Mouse (Mus musculus) heart, embryonic 13.5 days (tissue): ENCODE results near the gene Plin4. TPM values are rescaled to one million over a fixed set of nuclear protein-coding genes. Genes with fewer than 3 reads are reported as not detected.

ENCODE experiments used
- ATAC-seq: fragments of 200-750 bp; cut with Nextera tagmentation; 2 replicates; pipeline ENCODE4 v1.8.0; 2017; ENCODE audit warnings: moderate TSS enrichment; ENCODE audit not compliant: insufficient number of reproducible peaks, low FRiP score, low TSS enrichment; ENCODE audit errors: extremely low read depth
- H3K27ac ChIP-seq: fragments of 300-500 bp; sonication (generic); replicated peaks from 2 replicates; pipeline ENCODE4 v1.5.1; 2015; ENCODE audit warnings: moderate library complexity, mild to moderate bottlenecking, inconsistent platforms
- H3K27me3 ChIP-seq: fragments of 300-500 bp; sonication (generic); replicated peaks from 2 replicates; pipeline ENCODE4 v1.6.1; 2015; ENCODE audit warnings: mild to moderate bottlenecking, inconsistent platforms
- H3K36me3 ChIP-seq: fragments of 300-500 bp; sonication (generic); 2 replicates; pipeline ENCODE4 v1.6.1; 2015; ENCODE audit warnings: mild to moderate bottlenecking, inconsistent platforms
- H3K4me1 ChIP-seq: fragments of 300-500 bp; sonication (generic); 2 replicates; pipeline ENCODE4 v1.6.1; 2015; ENCODE audit warnings: inconsistent platforms
- H3K4me2 ChIP-seq: fragments of 300-500 bp; sonication (generic); 2 replicates; pipeline ENCODE4 v1.6.1; 2015; ENCODE audit warnings: inconsistent platforms, mild to moderate bottlenecking, moderate library complexity
- H3K4me3 ChIP-seq: fragments of 300-500 bp; sonication (generic); 2 replicates; pipeline ENCODE4 v1.5.1; 2015; ENCODE audit warnings: moderate library complexity, mild to moderate bottlenecking, inconsistent platforms
- H3K9ac ChIP-seq: fragments of 300-500 bp; sonication (generic); 2 replicates; pipeline ENCODE4 v1.6.1; 2015; ENCODE audit warnings: inconsistent platforms, mild to moderate bottlenecking, moderate library complexity
- H3K9me3 ChIP-seq: fragments of 300-500 bp; sonication (generic); 2 replicates; pipeline ENCODE4 v1.6.1; 2016; ENCODE audit warnings: inconsistent platforms
- WGBS: fragments of 180-500 bp; shearing (Covaris S2); methylation state at CpG from one replicate; pipeline ENCODE4 v1.1.7; 2015; ENCODE audit warnings: mixed read lengths; 5-methylcytosine and 5-hydroxymethylcytosine counted together
- polyA plus RNA-seq: library from polyadenylated mRNA; unstranded; fragments of >200 nt; fragmentation: Nextera tagmentation; extraction: Ambion mirVana; gene quantifications from 2 replicates; pipeline ENCODE4 v1.2.1, GENCODE M21; 2015

The Plin4 gene
- polyA plus RNA-seq, 1 experiment from 2014 or later, result 0.07 TPM

DNA sequence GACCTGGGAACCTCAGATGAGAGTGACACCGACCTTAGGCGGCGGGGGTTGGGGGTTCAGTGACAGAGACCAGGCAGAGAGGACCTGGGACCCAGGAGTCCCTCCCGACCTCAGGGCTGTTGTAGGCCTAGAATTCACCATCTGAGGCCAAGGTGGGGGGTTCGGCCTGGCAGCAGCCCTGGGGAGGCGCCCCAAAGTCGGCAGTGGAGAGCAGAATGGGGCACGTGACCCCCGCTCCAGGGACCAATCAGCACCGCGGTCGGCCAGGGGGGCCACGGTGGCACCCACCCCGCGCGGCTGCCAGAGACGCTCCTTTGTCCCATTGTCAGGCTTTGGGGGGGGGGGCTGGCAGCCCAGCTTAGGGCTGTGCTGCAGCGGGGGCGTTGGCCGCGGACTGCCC lies 29.8 kb upstream of the Plin4 start:
- H3K27ac ChIP-seq, result no peak overlapping the region
- no peaks in the 10 kb centered on the region for H3K36me3 ChIP-seq
- no peak for ATAC-seq
- peak overlapping the region; percentile 66 for H3K4me3 ChIP-seq
- H3K4me1 ChIP-seq, result peaks cover 33% of the 10 kb centered on the region
- peak overlapping the region; percentile 75 for H3K9ac ChIP-seq
- no peaks in the 10 kb centered on the region for H3K9me3 ChIP-seq
- H3K27me3 ChIP-seq, result peaks cover 86% of the 10 kb centered on the region
- H3K4me2 ChIP-seq, result peak overlapping the region; percentile 98
- 7% methylated on average over 20 of the region's 21 CpGs for WGBS

DNA sequence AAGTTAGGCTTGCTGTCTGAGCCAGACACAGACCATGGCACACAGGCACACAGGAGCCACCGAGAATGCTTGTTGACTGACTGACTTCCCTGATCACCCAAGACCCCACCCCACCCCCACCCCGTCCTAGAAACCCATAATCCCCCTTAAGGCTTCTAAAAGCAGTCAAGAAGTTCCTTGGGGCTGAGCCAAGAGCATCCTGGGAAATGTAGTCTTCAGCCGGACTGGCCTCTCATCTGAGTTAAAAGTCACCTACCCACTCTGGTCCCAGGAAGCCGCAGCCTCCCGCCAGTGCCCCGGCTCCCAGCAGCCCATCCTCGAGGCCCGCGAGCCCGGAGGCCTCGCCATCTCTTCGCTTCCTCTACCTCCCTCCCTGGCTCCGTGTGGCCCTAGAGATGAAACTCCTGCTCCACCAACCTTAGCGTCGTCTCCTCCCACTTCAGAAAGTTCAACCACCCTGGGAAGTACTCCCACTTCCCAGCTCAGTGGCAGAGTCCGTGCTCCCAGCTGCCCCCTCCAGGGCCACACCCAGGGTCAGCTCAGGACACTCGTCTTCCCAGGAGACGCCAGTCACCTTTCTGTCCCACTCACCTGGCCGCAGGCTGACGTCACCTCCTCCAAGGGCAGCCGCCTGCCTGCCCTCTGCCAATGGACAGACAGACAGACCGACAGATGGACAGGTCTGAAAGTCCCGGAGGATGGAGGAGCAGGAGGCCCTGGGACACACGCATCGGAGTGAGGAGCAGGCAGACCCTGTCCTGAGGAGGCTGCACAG lies 28.4 kb upstream of the Plin4 start:
- peak overlapping the region; percentile 39 for H3K4me2 ChIP-seq
- no peaks in the 10 kb centered on the region for H3K9me3 ChIP-seq
- peaks cover 73% of the 10 kb centered on the region for H3K27me3 ChIP-seq
- H3K36me3 ChIP-seq, result no peaks in the 10 kb centered on the region
- 0 out of 2 replicates have a peak overlapping the region, but pooled peaks have one; percentile 61 for H3K9ac ChIP-seq
- no peak for ATAC-seq
- 21% methylated on average over 25 of the region's 25 CpGs for WGBS
- peaks cover 43% of the 10 kb centered on the region for H3K4me1 ChIP-seq
- no peak overlapping the region for H3K4me3 ChIP-seq
- no peak overlapping the region for H3K27ac ChIP-seq

DNA sequence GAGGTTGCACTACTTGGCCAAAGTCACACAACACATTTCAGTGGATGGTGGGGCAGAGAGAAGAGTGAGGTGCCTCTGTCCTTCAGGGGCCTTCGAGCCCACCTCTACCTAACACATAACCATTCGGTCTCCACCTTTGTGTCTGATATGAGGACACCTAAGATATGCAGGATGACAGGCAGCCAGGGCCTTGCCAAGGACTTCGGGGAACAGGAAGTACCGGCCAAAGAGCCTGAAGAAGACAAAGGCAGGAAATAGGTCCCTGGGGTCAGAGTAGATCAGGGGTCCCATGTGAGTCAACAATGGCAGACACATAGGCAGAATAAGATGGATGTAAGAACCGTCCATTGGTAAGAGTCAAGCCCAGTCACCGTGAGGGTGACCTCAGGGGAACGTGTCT lies 27.0 kb upstream of the Plin4 start:
- H3K4me1 ChIP-seq, result peaks cover 36% of the 10 kb centered on the region
- H3K4me3 ChIP-seq, result no peak overlapping the region
- peaks cover 58% of the 10 kb centered on the region for H3K27me3 ChIP-seq
- H3K9ac ChIP-seq, result no peak overlapping the region
- no peak overlapping the region for H3K4me2 ChIP-seq
- WGBS, result 68% methylated on average over 7 of the region's 7 CpGs
- no peaks in the 10 kb centered on the region for H3K9me3 ChIP-seq
- no peaks in the 10 kb centered on the region for H3K36me3 ChIP-seq
- no peak overlapping the region for H3K27ac ChIP-seq
- ATAC-seq, result no peak

DNA sequence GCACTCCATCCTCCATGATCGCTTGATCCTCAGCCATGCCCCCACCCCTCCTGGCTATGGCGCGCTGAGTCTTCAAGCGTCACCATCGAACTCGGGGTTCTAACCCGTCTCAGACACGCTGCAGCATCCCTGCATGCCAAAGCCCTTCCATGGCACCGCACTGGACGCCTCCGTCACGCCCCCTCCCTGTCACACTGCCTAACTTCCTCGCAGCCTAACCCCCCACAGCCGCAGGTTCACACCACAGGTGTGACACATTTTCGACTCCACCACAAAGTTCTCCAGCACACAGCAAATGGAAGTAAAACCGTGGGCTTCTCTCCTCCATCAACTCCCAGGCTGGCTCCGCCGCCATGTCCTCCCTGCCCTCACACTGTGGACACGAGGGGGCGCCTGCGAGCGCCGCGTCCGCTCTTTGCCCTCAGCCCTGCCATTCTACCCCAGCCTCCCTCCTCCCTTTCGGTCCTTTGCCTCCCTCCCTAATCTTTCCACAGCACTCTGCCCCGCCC lies 24.9 kb upstream of the Plin4 start:
- Histone ChIP-seq H3K36me3 (no peaks in the 10 kb centered on the region), H3K27ac (peak overlapping the region; percentile 55), H3K9me3 (peaks cover 4% of the 10 kb centered on the region; the same call in 1 of the 2 replicates), H3K9ac (peak overlapping the region; percentile 60), H3K27me3 (peaks cover 38% of the 10 kb centered on the region), H3K4me1 (peaks cover 28% of the 10 kb centered on the region), H3K4me3 (peak overlapping the region; percentile 46), H3K4me2 (peak overlapping the region; percentile 76)
- no peak for ATAC-seq
- 3% methylated on average over 27 of the region's 27 CpGs for WGBS

DNA sequence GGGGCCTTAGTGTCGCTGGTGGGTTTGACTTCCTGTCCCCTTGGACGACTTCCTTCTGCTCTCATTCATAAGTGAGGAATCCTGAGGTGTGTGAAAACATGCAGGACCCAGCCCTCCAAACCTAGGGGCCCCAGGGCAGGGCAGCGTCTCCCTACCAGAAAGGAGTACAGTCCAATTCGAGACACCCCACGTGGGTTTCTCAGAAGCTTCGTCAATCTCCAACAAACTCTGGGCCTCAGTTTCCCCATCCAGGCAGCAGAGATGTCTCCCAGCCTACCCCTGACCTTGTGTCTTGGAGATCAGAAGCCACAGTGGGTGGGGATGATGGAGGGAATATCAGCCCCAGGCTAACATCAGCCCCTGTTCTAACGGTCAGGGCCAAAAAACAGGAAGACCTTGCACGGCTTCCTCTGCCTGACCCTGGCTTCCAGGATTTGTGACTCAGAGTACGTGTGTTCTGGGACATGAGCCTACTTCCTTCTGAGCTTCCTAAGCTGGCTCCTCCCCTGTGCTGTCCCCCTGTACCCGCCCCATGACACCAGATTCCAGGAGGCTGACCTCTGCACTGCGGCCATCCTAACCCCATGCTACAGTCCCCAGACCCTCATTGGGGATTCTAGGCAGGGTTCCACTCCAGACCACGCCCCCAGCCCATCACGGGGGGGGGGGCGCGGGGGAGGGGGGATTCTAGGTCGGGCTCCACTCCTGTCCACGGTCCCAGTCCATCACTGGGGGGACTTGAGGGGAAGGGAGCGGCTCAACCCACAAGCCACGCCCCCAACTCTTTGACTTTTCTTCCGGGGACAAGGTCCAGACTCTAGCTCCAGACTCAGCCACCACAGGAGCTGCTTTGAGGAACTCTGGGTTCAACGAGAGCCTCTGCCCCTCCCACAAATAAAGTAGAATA lies 24.1 kb upstream of the Plin4 start:
- Histone ChIP-seq H3K9ac (peak overlapping the region; percentile 60), H3K4me2 (peak overlapping the region; percentile 76), H3K9me3 (peaks cover 4% of the 10 kb centered on the region; the same call in 1 of the 2 replicates), H3K4me1 (peaks cover 25% of the 10 kb centered on the region), H3K27ac (peak overlapping the region; percentile 53), H3K36me3 (no peaks in the 10 kb centered on the region), H3K27me3 (peaks cover 30% of the 10 kb centered on the region), H3K4me3 (peak overlapping the region; percentile 46)
- 0 out of 2 replicates have a peak, but pooled peaks have one; percentile 41 for ATAC-seq
- WGBS, result 15% methylated on average over 21 of the region's 21 CpGs

DNA sequence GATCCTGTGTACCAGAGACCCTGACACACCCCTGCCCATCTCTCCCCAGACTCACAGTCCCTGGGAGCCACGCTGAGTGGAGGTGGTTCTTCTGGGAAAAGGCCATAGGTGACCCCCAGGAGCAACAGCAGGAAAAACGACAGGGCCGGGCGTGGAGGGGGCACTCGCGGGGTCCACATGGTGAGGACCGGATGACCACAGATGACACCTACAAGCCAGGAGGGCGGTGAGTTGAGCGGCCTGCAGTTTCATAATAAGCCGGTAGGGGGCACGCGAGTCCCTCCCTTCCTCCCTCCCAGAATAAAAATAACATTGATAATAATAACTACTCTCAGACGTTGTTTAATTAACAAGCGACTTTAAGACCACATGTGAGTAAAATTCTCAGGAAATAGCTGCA lies 23.1 kb upstream of the Plin4 start:
- no peak overlapping the region for H3K27ac ChIP-seq
- no peak overlapping the region for H3K4me3 ChIP-seq
- peaks cover 4% of the 10 kb centered on the region; the same call in 1 of the 2 replicates for H3K9me3 ChIP-seq
- H3K9ac ChIP-seq, result no peak overlapping the region
- WGBS, result 7% methylated on average over 14 of the region's 14 CpGs
- H3K27me3 ChIP-seq, result peaks cover 20% of the 10 kb centered on the region
- ATAC-seq, result no peak
- H3K36me3 ChIP-seq, result no peaks in the 10 kb centered on the region
- peaks cover 18% of the 10 kb centered on the region for H3K4me1 ChIP-seq
- 0 out of 2 replicates have a peak overlapping the region, but pooled peaks have one; percentile 14 for H3K4me2 ChIP-seq

DNA sequence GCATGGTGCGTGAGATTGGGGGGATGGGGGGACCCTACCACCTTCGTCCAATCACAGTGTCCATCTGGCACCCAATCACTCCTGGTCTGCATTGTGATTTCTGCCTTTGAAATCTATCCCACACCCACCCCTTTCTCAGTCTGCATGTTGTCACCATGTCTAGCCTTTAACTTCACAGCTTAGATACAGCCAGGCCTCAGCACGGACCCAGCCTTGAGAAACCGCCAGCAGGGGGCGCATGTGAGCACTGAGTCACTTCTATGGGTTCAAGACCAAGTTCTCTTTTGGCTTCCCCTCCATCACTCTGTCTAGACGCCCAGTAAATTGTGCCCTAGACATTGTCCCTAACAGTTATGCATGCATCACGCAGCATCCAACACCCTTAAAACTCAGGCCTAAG lies 22.2 kb upstream of the Plin4 start:
- Histone ChIP-seq H3K4me2 (no peak overlapping the region), H3K27ac (no peak overlapping the region), H3K9me3 (peaks cover 4% of the 10 kb centered on the region; the same call in 1 of the 2 replicates), H3K4me1 (peaks cover 18% of the 10 kb centered on the region), H3K4me3 (no peak overlapping the region), H3K27me3 (peaks cover 16% of the 10 kb centered on the region), H3K36me3 (no peaks in the 10 kb centered on the region), H3K9ac (no peak overlapping the region)
- 41% methylated on average over 7 of the region's 7 CpGs for WGBS
- ATAC-seq, result no peak

DNA sequence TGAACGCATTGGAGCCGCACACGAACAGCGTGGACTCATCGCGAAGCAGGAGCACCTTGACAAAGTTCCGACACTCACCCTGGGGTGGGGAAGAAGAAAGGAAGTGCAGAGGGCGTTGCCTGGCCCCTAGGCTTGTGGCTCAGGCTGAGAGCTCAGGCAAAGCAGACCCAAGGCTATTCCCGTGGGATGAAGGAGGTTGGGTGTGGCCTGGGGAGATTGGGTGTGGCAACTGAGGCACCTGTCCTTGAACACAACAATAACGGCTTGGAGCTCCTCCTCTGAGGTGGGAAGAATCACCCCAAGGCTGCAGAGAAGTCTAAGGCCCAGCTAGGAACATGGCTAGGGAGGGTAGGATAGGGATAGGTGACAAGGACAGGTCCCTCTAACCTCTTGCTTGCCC lies 21.5 kb upstream of the Plin4 start:
- ATAC-seq, result no peak
- peaks cover 4% of the 10 kb centered on the region; the same call in 1 of the 2 replicates for H3K9me3 ChIP-seq
- H3K36me3 ChIP-seq, result no peaks in the 10 kb centered on the region
- no peak overlapping the region for H3K27ac ChIP-seq
- H3K27me3 ChIP-seq, result peaks cover 23% of the 10 kb centered on the region
- WGBS, result 90% methylated on average over 10 of the region's 10 CpGs
- H3K4me3 ChIP-seq, result no peak overlapping the region
- peaks cover 18% of the 10 kb centered on the region for H3K4me1 ChIP-seq
- H3K4me2 ChIP-seq, result no peak overlapping the region
- H3K9ac ChIP-seq, result no peak overlapping the region

DNA sequence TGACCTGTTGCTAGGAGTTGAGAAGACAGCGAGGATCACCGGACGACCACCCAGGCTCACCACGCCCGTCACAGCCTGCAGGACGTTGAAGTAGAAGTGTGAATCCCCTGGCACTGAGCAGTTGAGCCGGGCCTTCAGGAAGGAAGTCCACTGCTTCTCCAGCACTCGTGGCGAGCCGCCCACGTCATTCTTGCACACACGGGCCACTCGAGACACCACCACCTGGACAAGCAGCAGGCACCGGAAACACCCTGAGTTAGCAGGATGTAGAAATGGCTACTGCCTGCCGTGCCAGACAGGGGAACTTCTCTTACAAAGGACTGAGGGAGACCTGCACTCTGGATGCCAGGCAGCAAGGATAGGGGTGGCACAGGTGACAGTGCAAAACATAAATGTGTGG lies 18.6 kb upstream of the Plin4 start:
- no peak for ATAC-seq
- WGBS, result 78% methylated on average over 15 of the region's 15 CpGs
- H3K4me3 ChIP-seq, result no peak overlapping the region

DNA sequence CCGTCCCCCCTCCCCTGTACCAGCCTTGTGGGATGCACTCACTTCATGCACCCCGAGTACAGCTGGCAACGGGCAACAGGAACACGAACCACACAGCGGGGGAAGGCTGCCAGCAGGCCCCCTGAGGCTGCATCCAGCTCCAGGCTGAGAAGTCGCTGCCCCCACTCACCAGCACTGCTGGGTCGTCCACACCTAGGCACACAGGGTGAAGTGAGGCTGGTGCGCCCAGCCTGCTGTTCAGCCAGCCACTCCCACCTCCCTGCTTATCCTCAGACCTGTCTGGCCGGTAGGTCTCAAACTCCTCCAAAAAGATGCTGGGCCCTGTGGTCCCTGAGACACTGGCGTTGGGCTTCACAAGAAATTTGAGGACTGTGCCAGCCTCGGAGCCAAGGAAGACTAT lies 16.6 kb upstream of the Plin4 start:
- no peak overlapping the region for H3K4me3 ChIP-seq
- H3K4me1 ChIP-seq, result peaks cover 11% of the 10 kb centered on the region
- H3K4me2 ChIP-seq, result no peak overlapping the region
- H3K27ac ChIP-seq, result no peak overlapping the region
- peaks cover 13% of the 10 kb centered on the region for H3K9me3 ChIP-seq
- peaks cover 3% of the 10 kb centered on the region; the same call in 1 of the 2 replicates for H3K36me3 ChIP-seq
- H3K27me3 ChIP-seq, result peaks cover 57% of the 10 kb centered on the region
- H3K9ac ChIP-seq, result no peak overlapping the region
- 71% methylated on average over 11 of the region's 11 CpGs for WGBS
- ATAC-seq, result no peak

More for the DNA sequence above, 18.6 kb upstream of the Plin4 start:
- Histone ChIP-seq H3K9ac (no peak overlapping the region), H3K36me3 (no peaks in the 10 kb centered on the region), H3K27me3 (peaks cover 36% of the 10 kb centered on the region), H3K27ac (no peak overlapping the region), H3K4me2 (no peak overlapping the region), H3K4me1 (peaks cover 14% of the 10 kb centered on the region), H3K9me3 (peaks cover 4% of the 10 kb centered on the region; the same call in 1 of the 2 replicates)

DNA sequence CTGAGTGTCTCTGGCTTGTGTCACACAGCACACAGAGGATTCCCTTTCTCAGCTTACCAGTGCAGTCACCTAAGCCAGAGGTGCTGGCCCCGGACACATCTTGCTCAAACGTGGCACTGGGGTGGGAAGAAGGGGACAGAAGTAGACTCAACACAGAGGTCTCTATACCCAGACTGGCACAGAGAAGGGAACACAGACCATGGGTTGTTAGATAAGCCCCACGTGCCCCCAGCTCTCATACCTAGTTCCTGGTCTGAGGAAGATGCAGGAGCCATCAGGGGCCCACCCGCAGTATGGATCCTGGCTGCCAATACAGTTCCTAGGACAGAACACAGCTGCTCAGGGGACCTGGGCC lies 15.7 kb upstream of the Plin4 start:
- Histone ChIP-seq H3K4me3 (no peak overlapping the region), H3K9me3 (peaks cover 9% of the 10 kb centered on the region), H3K4me1 (peaks cover 18% of the 10 kb centered on the region), H3K9ac (no peak overlapping the region), H3K27me3 (peaks cover 66% of the 10 kb centered on the region), H3K27ac (no peak overlapping the region), H3K36me3 (peaks cover 3% of the 10 kb centered on the region; the same call in 1 of the 2 replicates), H3K4me2 (no peak overlapping the region)
- no peak for ATAC-seq
- WGBS, result 78% methylated on average over 4 of the region's 4 CpGs
